Mouse (Mus musculus) splenic B cell, adult 2 months (primary cell): ENCODE results near the gene Slc5a7.

Experiments used
- DNase-seq: peaks from one replicate; pipeline ENCODE4 v3.0.0-alpha.2; 2011; ENCODE audit warnings: low read depth, low spot score
- H3K27me3 ChIP-seq: 2 replicates; pipeline ENCODE4 v1.6.1; 2012; ENCODE audit warnings: mild to moderate bottlenecking, low read length, moderate library complexity, mixed read lengths; ENCODE audit not compliant: control insufficient read depth, poor library complexity, insufficient read depth, severe bottlenecking
- H3K36me3 ChIP-seq: 2 replicates; pipeline ENCODE4 v1.6.1; 2012; ENCODE audit warnings: mild to moderate bottlenecking, low read length, moderate library complexity, mixed read lengths; ENCODE audit not compliant: control insufficient read depth, poor library complexity, insufficient read depth, severe bottlenecking

The Slc5a7 gene

DNA sequence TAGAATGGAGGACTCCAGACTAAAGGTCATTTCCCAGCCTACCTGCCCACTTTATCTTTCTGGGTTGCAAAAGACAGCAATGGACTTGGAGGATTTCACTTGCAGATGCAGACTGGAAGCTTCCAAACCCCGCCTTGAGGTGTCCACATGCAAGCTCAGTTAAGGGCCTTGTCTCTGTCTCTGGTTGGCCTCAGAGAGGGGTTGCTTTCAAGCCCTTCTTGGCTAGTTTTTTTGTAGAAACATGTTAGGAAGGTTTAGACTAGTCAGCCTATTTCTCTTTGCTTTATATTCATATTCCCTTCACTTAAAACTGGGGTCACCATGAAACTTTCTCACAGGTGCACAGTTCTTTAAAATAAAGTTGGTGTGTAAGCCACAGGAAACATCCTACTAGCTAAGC, at the start of gene Slc5a7:
TSS of gene Slc5a7 (minus strand) at position 101 of the 400 bp plus-strand sequence.
- Histone ChIP-seq H3K27me3 (no peaks in the 10 kb centered on the region), H3K36me3 (no peaks in the 10 kb centered on the region)
- DNase-seq, result no peak

DNA sequence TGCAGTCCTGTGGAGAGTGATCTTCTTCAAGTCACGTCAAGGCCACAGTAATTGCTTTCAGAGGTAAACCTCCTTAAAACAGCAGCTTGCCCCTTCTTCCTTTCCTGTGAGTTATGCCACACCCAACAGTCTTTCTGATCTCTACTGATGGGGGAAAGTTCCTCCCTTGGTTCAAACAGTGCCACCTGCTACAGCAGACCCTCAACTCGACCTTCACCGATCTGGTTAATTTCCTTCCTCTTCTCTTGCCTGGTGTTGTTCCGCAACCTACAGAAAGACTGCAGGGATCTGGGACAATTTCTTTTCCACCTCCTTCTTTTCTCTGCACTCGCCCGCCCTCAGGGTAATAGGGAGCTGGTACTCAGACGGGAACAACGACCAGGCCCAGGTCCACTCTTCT, 48.8 kb upstream of the Slc5a7 start:
- H3K27me3 ChIP-seq, result no peaks in the 10 kb centered on the region
- no peak for DNase-seq
- no peaks in the 10 kb centered on the region for H3K36me3 ChIP-seq

DNA sequence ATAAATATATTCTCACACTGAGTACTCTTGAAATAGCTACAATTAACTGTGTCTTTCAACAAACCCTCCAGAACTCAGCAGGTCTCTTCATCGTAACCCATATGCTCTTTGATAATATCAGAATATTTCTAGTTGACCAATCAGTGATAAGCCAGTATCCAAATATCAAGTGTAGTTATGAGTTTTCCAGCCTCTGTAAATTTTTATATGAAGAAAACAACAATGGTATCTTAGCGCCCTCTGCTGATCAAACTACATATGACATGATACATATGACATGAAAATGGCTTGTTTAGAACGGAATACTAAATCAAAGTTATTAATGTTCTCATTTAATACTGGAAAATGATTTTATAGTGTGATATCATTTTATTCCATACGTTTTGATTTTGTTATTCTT, 44.6 kb upstream of the Slc5a7 start:
- DNase-seq, result no peak
- no peaks in the 10 kb centered on the region for H3K36me3 ChIP-seq
- H3K27me3 ChIP-seq, result no peaks in the 10 kb centered on the region

DNA sequence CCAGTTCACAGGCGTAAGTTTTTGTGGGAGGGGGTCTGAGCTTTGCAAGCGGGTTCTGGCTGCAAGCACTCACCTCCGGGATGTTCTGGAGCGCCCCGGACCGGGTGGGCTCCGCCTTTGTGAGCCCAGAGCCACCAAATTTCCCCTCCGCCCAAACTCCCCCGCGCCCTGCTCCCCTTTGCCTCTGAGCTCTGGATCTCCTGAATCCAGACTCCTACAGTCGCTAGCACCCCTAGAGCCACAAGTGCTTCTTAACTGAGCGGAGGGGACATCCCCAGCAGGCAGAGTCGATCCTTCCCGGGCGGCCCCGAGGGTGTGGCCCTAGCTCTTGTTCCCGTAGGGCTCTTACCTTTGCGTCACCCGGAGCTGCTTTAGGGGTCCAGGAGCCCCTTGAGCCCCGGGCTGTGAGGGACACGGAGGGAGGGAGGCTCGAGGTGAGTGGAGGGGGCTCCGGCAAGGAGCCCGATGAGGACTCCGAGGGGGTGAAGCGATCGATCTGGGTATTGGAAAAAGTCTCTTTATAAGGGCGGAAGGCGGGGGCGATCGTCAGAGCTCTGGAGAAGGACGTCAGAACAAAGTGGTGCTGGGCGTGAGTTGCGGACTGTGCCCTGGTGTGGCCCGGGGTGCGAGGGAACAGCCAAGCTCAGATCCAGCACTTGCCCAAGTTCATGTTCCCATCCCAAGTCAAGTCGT, 456 bp downstream of the Slc5a7 start:
- Histone ChIP-seq H3K27me3 (no peaks in the 10 kb centered on the region), H3K36me3 (no peaks in the 10 kb centered on the region)
- DNase-seq, result no peak

DNA sequence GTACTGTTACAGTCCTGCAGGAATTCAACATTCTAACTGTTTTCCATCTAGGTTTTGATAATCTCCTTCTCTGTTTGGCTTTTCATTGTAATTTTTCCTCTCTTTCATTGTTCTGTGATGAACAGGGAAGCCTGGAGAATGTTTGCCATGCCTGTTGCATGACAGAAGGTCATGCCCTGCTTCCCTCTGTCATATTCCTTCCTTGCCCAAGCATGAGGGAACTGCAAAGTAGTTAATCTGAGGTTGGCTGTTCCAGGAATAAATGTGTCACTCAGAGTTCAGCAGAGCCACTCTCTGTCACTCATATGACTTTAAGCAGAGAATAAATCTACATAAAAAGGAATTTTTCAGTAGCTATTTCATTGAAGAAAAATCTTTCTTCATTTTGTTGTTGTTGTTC, 48.1 kb downstream of the Slc5a7 start:
- Histone ChIP-seq H3K36me3 (no peaks in the 10 kb centered on the region), H3K27me3 (no peaks in the 10 kb centered on the region)
- no peak for DNase-seq

DNA sequence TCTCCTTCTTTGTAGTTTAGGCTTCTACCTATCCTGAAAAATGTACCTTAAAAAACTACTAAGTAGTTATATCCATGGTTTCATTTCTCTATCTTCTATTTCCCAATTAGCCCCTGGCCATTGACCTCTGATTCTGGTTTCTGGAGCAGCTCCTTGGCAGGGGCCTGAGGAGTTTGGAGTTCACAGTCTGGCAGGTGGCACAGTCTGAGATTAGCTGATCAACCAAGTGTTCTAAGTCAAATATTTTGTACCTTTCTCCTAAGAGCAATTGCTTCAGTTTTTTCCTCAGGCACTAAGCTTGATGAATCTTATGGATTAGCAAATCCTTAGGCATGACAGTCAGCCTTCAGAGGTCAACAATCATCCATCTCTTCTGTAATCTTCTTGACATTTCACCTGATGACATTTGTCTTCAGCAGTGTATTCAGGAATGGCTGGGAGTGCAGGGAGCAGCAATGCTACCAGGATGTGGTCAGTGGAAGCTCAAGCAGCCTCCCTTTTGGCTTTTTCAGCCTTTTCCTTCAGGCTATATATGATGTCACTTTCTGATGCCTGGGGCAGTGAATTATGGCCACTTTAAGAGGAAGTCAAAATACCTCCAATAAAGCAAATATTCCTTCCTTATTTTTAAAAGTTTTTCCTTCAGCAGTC, 55.1 kb downstream of the Slc5a7 start:
- Histone ChIP-seq H3K36me3 (no peaks in the 10 kb centered on the region), H3K27me3 (no peaks in the 10 kb centered on the region)
- no peak for DNase-seq

DNA sequence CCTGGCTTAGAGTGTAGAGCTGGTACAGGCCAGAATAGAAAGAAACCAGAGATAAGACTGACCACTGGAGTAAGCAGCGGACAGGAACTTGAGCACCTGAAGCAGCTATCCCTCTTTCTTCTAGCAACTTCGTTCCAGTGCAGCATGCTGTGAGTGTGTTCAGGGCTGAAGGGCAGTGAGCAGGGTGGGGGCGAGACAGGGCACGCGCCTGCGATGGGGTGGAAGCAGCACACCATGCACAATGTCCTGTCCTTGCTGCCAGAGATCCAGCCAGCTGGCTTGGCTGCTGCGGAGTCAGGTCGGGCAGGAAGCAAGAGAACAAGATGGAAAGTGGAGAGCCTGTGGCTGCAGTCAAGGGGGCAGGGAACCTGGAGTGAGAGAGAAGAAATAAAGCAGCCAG, 59.4 kb downstream of the Slc5a7 start:
- H3K27me3 ChIP-seq, result no peaks in the 10 kb centered on the region

More for the DNA sequence above, 59.4 kb downstream of the Slc5a7 start:
- H3K36me3 ChIP-seq, result no peaks in the 10 kb centered on the region
- DNase-seq, result no peak
